Mouse (Mus musculus): Measurements from ENCODE around the gene Polr2a. TPM values are rescaled to one million over a fixed set of nuclear protein-coding genes. Genes with fewer than 3 reads are reported as not detected.

The Polr2a gene
- polyA plus RNA-seq, 1 experiment from 2014 or later = 15.3 TPM

DNA sequence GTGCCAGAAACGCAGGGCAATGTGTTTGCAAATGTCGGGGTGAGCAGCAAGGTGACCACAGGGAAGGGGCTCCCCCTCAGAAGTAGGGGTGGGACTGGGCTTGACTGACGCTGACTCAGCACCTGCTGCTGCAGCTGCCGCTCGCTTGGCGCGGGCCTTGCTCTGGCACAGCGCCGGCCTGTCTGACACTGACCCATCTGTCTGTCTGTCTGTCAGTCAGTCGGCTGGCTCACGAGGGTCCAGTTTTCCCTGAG lies 41.6 kb upstream of the Polr2a start:
- no peaks in the 10 kb centered on the region for H3K9me3 ChIP-seq (ENCODE audit: low read length)
- no peak overlapping the region for H3K27ac ChIP-seq (ENCODE audit: low read length)
- H3K36me3 ChIP-seq (ENCODE audit: insufficient read depth, low read length) = no peaks in the 10 kb centered on the region
- no peak overlapping the region for H3K9ac ChIP-seq (replicated peaks; ENCODE audit: low read depth)
- H3K27me3 ChIP-seq (replicated peaks; ENCODE audit: insufficient read depth, low read length) = 0 out of 2 replicates have a peak, but pooled peaks cover 6% of the 10 kb centered on the region
- DNase-seq (ENCODE audit: low spot score) (peak; percentile 37), ATAC-seq (no peak)
- TF ChIP-seq EP300 (IDR thresholded peaks at IDR 0.05) (no peak), CTCF (IDR thresholded peaks at IDR 0.05) (no peak)
- 1% methylated on average over 11 of the region's 11 CpGs for WGBS
- 0 out of 2 replicates have a peak overlapping the region, but pooled peaks have one; percentile 86 for H3K4me2 ChIP-seq (replicated peaks; ENCODE audit: low read depth, low read length)
- no peak overlapping the region for H3K4me3 ChIP-seq (ENCODE audit: low read depth, low read length)
- H3K4me1 ChIP-seq (ENCODE audit: insufficient read depth, low read depth, low read length) = peaks cover 40% of the 10 kb centered on the region; the same call in 1 of the 2 replicates

DNA sequence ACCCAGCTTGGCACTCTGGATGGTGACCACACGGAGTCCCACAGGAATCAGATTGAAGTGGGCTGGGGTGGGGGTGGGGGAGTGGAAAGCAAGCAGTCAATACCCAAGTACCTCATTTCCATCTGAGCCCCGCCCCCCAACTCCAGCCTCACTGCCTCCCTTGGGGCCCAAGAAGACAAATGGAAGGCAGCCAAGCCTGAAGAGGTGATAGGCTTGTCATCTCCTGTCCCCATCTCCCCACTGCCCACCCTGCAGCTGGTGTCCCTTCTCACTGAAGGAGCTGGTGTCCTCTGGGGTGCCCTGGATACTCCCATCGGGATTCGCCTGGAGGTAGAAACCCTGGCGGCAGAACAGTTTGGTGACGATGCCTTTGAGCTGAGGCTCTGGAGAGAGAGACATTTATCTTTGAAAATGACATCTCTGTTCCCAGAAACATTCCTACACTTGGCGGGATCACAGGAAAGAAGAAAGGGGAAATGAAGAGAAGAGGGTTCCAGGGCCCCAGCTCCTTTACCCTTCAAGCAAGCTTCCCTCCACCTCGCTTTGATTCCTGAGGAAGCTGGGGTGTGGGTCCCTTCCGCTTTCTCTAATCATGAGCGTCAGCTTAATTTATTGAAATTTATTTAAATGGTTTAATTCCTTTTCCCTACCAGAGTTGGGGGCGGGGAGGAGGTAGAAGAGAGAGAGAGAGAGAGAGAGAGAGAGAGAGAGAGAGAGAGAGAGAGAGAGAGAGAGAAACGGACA lies 41.1 kb upstream of the Polr2a start:
- 0 out of 2 replicates have a peak overlapping the region, but pooled peaks have one; percentile 86 for H3K4me2 ChIP-seq (replicated peaks; ENCODE audit: low read depth, low read length)
- ATAC-seq = no peak
- WGBS = 25% methylated on average over 11 of the region's 12 CpGs
- H3K4me1 ChIP-seq (ENCODE audit: insufficient read depth, low read depth, low read length) = peaks cover 41% of the 10 kb centered on the region; the same call in 1 of the 2 replicates
- no peak overlapping the region for H3K4me3 ChIP-seq (ENCODE audit: low read depth, low read length)
- H3K27ac ChIP-seq (ENCODE audit: low read length) = no peak overlapping the region
- 0 out of 2 replicates have a peak, but pooled peaks cover 6% of the 10 kb centered on the region for H3K27me3 ChIP-seq (replicated peaks; ENCODE audit: insufficient read depth, low read length)
- H3K9me3 ChIP-seq (ENCODE audit: low read length) = no peaks in the 10 kb centered on the region
- H3K36me3 ChIP-seq (ENCODE audit: insufficient read depth, low read length) = no peaks in the 10 kb centered on the region
- no peak overlapping the region for H3K9ac ChIP-seq (replicated peaks; ENCODE audit: low read depth)
- DNase-seq (ENCODE audit: low spot score) = peak; percentile 22
- TF ChIP-seq EP300 (IDR thresholded peaks at IDR 0.05) (no peak), CTCF (IDR thresholded peaks at IDR 0.05) (no peak)

DNA sequence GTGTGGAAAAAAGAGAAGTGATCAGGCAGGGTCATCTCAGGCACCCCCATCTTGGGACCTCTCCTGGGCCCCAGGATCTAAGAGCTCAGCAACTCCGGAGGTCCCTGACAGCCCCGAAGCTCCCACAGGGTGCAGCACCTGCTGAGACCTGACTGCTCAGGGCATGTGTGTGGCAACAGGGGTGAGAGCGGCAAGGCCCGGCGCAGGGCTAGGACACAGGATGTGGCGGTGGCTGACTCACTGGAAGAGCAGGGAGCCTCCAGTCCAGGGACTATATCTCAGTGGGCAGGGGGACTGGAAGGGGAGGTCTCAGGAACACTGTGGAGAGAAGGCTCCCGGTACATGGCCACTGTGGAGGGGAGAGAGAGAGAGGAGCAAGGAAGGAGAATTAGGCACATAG lies 39.5 kb upstream of the Polr2a start:
- H3K4me2 ChIP-seq (replicated peaks; ENCODE audit: low read depth, low read length) = no peak overlapping the region
- TF ChIP-seq EP300 (IDR thresholded peaks at IDR 0.05) (no peak), CTCF (IDR thresholded peaks at IDR 0.05) (no peak)
- 74% methylated on average over 7 of the region's 7 CpGs for WGBS

DNA sequence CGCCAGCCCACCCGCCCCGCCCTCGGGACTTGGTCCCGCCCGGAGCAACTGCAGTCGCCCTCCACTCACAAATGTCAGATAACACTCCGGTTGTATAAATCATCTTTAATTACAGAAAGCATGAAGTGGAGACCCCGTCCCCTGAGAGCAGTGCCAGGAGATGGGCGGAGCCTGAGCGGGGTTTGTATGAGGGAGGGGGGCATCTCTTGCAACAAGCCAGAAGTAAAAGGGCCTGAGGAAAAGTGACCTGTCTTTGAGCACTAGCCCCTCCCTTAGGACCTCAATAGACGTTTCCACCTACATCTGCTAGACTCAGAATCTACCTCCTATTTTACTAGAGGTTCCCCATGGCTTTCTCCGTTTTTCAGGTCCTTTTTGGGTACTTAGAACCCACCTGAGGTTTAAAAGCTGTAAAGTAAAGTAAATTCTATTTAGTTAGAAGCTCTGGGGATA lies 37.6 kb upstream of the Polr2a start:
- Histone ChIP-seq H3K36me3 (ENCODE audit: insufficient read depth, low read length) (no peaks in the 10 kb centered on the region), H3K27me3 (replicated peaks; ENCODE audit: insufficient read depth, low read length) (no peaks in the 10 kb centered on the region), H3K4me3 (ENCODE audit: low read depth, low read length) (peak overlapping the region; percentile 47), H3K9me3 (ENCODE audit: low read length) (no peaks in the 10 kb centered on the region), H3K4me2 (replicated peaks; ENCODE audit: low read depth, low read length) (peak overlapping the region; percentile 88), H3K9ac (replicated peaks; ENCODE audit: low read depth) (no peak overlapping the region; the same call in 1 of the 2 replicates), H3K27ac (ENCODE audit: low read length) (0 out of 2 replicates have a peak overlapping the region, but pooled peaks have one; percentile 54), H3K4me1 (ENCODE audit: insufficient read depth, low read depth, low read length) (peaks cover 11% of the 10 kb centered on the region; the same call in 1 of the 2 replicates)
- TF ChIP-seq CTCF (IDR thresholded peaks at IDR 0.05) (no peak), EP300 (IDR thresholded peaks at IDR 0.05) (no peak)
- ATAC-seq (no peak), DNase-seq (ENCODE audit: low spot score) (peak; percentile 32)
- WGBS = 3% methylated on average over 13 of the region's 13 CpGs

More for the DNA sequence above, 39.5 kb upstream of the Polr2a start:
- no peaks in the 10 kb centered on the region for H3K9me3 ChIP-seq (ENCODE audit: low read length)
- H3K9ac ChIP-seq (replicated peaks; ENCODE audit: low read depth) = no peak overlapping the region
- no peaks in the 10 kb centered on the region for H3K36me3 ChIP-seq (ENCODE audit: insufficient read depth, low read length)
- H3K4me1 ChIP-seq (ENCODE audit: insufficient read depth, low read depth, low read length) = peaks cover 27% of the 10 kb centered on the region; the same call in 1 of the 2 replicates
- H3K27me3 ChIP-seq (replicated peaks; ENCODE audit: insufficient read depth, low read length) = 0 out of 2 replicates have a peak, but pooled peaks cover 6% of the 10 kb centered on the region
- H3K4me3 ChIP-seq (ENCODE audit: low read depth, low read length) = no peak overlapping the region
- no peak for ATAC-seq
- H3K27ac ChIP-seq (ENCODE audit: low read length) = no peak overlapping the region
- DNase-seq (ENCODE audit: low spot score) = no peak

DNA sequence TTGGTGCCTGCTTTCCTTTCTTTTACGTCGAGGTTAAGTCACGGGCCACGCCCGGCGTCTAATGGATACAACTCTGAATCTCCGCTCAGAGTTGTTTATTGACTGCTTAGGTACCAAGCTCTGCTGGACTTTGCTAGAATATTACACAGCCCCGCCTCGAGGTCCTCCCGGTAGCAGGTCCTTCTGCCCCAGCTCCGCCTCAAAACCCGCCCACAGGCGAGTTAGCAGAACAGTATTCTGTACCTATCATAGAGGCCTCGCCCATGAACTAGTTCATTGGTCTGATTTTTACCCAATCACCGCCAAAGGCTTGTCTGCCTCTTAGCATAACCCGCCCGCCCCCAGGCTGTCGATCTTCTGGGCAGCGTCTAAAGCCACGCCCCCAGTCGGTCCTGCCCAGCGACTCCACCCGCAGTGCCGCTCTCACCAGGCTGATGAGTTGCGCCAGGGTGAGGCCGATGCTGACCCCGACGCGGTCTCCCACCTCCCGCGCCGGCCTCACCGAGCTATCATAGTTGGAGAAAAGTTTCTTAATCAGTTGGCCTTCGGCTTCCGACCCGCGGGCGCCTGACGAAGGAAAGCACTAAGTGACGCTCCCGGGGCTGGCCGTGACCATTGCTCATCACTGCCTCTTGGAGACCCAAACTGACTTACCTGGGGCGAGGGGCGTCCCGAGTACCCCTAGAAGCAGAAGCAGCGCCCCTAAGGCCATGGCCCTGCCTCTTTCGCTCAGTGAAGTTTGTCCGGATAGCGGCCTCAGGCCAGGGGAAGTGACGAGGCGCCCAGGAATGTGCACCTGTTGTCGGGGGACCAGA lies 36.9 kb upstream of the Polr2a start, which contains the start of gene Chrnb1:
Chrnb1 (minus strand) TSS at position 776 of the 815 bp plus-strand sequence.
- Histone ChIP-seq H3K9me3 (ENCODE audit: low read length) (no peaks in the 10 kb centered on the region), H3K36me3 (ENCODE audit: insufficient read depth, low read length) (no peaks in the 10 kb centered on the region), H3K4me1 (ENCODE audit: insufficient read depth, low read depth, low read length) (0 out of 2 replicates have a peak, but pooled peaks cover 9% of the 10 kb centered on the region), H3K27ac (ENCODE audit: low read length) (peak within 1 kb of the TSS; percentile 54), H3K4me2 (replicated peaks; ENCODE audit: low read depth, low read length) (peak within 1 kb of the TSS; percentile 88), H3K9ac (replicated peaks; ENCODE audit: low read depth) (peak within 1 kb of the TSS; percentile 34), H3K4me3 (ENCODE audit: low read depth, low read length) (peak within 1 kb of the TSS; percentile 47), H3K27me3 (replicated peaks; ENCODE audit: insufficient read depth, low read length) (no peaks in the 10 kb centered on the region)
- ATAC-seq = peak; percentile 99
- peak; percentile 100 for DNase-seq (ENCODE audit: low spot score)
- WGBS = 1% methylated on average over 50 of the region's 52 CpGs
- no peak for TF ChIP-seq EP300 (IDR thresholded peaks at IDR 0.05)
- peak; percentile 18; the same call in 1 of the 2 replicates for TF ChIP-seq CTCF (IDR thresholded peaks at IDR 0.05)

DNA sequence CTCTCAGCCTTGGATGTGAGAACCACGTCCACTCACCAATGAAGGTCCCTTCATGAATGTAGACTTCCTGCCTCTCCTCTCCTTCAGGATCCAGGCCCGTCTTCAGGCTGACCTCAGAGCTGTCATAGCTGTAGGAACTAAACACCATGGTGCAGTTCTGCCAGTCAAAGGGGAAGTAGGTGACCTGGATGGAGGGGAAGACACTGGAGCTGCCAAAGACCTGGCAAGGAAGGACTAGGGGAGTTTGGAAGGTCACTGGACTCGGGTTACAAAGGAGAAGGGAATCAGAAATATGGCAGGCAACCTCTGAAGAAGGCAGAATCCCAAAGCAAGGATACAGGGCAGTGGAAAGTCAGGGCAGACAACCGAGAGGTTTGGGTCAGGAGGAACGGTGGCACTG lies 35.0 kb upstream of the Polr2a start:
- H3K9ac ChIP-seq (replicated peaks; ENCODE audit: low read depth) = no peak overlapping the region
- H3K4me1 ChIP-seq (ENCODE audit: insufficient read depth, low read depth, low read length) = 0 out of 2 replicates have a peak, but pooled peaks cover 6% of the 10 kb centered on the region
- H3K27me3 ChIP-seq (replicated peaks; ENCODE audit: insufficient read depth, low read length) = no peaks in the 10 kb centered on the region
- no peak overlapping the region for H3K4me2 ChIP-seq (replicated peaks; ENCODE audit: low read depth, low read length)
- no peak overlapping the region for H3K27ac ChIP-seq (ENCODE audit: low read length)
- H3K4me3 ChIP-seq (ENCODE audit: low read depth, low read length) = no peak overlapping the region
- ATAC-seq (no peak), DNase-seq (ENCODE audit: low spot score) (no peak)
- H3K9me3 ChIP-seq (ENCODE audit: low read length) = no peaks in the 10 kb centered on the region
- TF ChIP-seq EP300 (IDR thresholded peaks at IDR 0.05) (no peak), CTCF (IDR thresholded peaks at IDR 0.05) (no peak)
- 58% methylated on average over 5 of the region's 5 CpGs for WGBS
- H3K36me3 ChIP-seq (ENCODE audit: insufficient read depth, low read length) = no peaks in the 10 kb centered on the region

Measured in lung, postnatal 0 days (tissue).